Mouse (Mus musculus) forebrain, embryonic 16.5 days (tissue): ENCODE data around the gene Serpina3i. TPM values are rescaled to one million over a fixed set of nuclear protein-coding genes. Genes with fewer than 3 reads are reported as not detected.
"Not testable (repeated sequence)": the region's sequence is repeated elsewhere in the genome, so short reads cannot be mapped to it uniquely, and the experiment has no call there.

ENCODE experiments used
- ATAC-seq: fragments of 200-750 bp; cut with Nextera tagmentation; 2 replicates; pipeline ENCODE4 v1.8.0; 2017; ENCODE audit warnings: mild to moderate bottlenecking, moderate library complexity
- H3K27ac ChIP-seq: fragments of 300-500 bp; sonication (generic); 2 replicates; pipeline ENCODE4 v1.5.1; 2014; ENCODE audit warnings: low read length, control low read depth
- H3K27me3 ChIP-seq: fragments of 300-500 bp; sonication (generic); replicated peaks from 2 replicates; pipeline ENCODE4 v1.6.1; 2014; ENCODE audit warnings: low read length; ENCODE audit not compliant: control insufficient read depth, insufficient read depth
- H3K36me3 ChIP-seq: fragments of 300-500 bp; sonication (generic); 2 replicates; pipeline ENCODE4 v1.6.1; 2014; ENCODE audit not compliant: control insufficient read depth, insufficient read depth
- H3K4me1 ChIP-seq: fragments of 300-500 bp; sonication (generic); replicated peaks from 2 replicates; pipeline ENCODE4 v1.6.1; 2014; ENCODE audit warnings: low read length; ENCODE audit not compliant: control insufficient read depth, insufficient read depth
- H3K4me2 ChIP-seq: fragments of 300-500 bp; sonication (generic); 2 replicates; pipeline ENCODE4 v1.6.1; 2014; ENCODE audit warnings: mild to moderate bottlenecking, low read length, control low read depth
- H3K4me3 ChIP-seq: fragments of 300-500 bp; sonication (generic); replicated peaks from 2 replicates; pipeline ENCODE4 v1.5.1; 2014; ENCODE audit warnings: mild to moderate bottlenecking, low read length, control low read depth
- H3K9ac ChIP-seq: fragments of 300-500 bp; sonication (generic); replicated peaks from 2 replicates; pipeline ENCODE4 v1.6.1; 2014; ENCODE audit warnings: low read depth, low read length, control low read depth
- H3K9me3 ChIP-seq: fragments of 300-500 bp; sonication (generic); 2 replicates; pipeline ENCODE4 v1.6.1; 2016; ENCODE audit warnings: low read length; ENCODE audit not compliant: control insufficient read depth
- WGBS: fragments of 180-500 bp; shearing (Covaris S2); extraction: QIAGEN DNeasy Blood & Tissue Kit; methylation state at CpG from one replicate; pipeline ENCODE4 v1.1.7; 2014; 5-methylcytosine and 5-hydroxymethylcytosine counted together
- polyA plus RNA-seq: library from polyadenylated mRNA; unstranded; fragments of >200 nt; fragmentation: Nextera tagmentation; extraction: Ambion mirVana; gene quantifications from 2 replicates; pipeline ENCODE4 v1.2.1, GENCODE M21; 2015

Serpina3i gene
- polyA plus RNA-seq, 1 experiment from 2014 or later = not detected

GRCm38 (mm10) chr12:104238048-104238447 is 24.9 kb upstream of the Serpina3i start:
- not testable (repeated sequence) for H3K4me2 ChIP-seq, H3K9me3 ChIP-seq, H3K27me3 ChIP-seq, H3K4me1 ChIP-seq, H3K36me3 ChIP-seq, H3K27ac ChIP-seq, H3K4me3 ChIP-seq, H3K9ac ChIP-seq, ATAC-seq
- WGBS = 100% methylated on average over 1 of the region's 1 CpGs

- Histone ChIP-seq H3K9ac (no peak overlapping the region), H3K27ac (no peak overlapping the region), H3K9me3 (no peaks in the 10 kb centered on the region), H3K4me2 (no peak overlapping the region), H3K36me3 (no peaks in the 10 kb centered on the region), H3K4me3 (no peak overlapping the region), H3K4me1 (no peaks in the 10 kb centered on the region), H3K27me3 (no peaks in the 10 kb centered on the region)
- no peak for ATAC-seq
These were observed 19.6 kb upstream of the Serpina3i start for GRCm38 (mm10) chr12:104243307-104243706.

- Histone ChIP-seq H3K36me3 (no peaks in the 10 kb centered on the region), H3K27ac (no peak overlapping the region), H3K4me1 (no peaks in the 10 kb centered on the region), H3K9ac (no peak overlapping the region), H3K27me3 (no peaks in the 10 kb centered on the region), H3K4me2 (no peak overlapping the region), H3K4me3 (no peak overlapping the region), H3K9me3 (no peaks in the 10 kb centered on the region)
- 86% methylated on average over 1 of the region's 1 CpGs for WGBS
- ATAC-seq = no peak
These were observed 17.8 kb upstream of the Serpina3i start for GRCm38 (mm10) chr12:104245092-104245491.

- H3K4me2 ChIP-seq = no peak overlapping the region
- H3K27ac ChIP-seq = no peak overlapping the region
- H3K4me1 ChIP-seq = no peaks in the 10 kb centered on the region
- H3K36me3 ChIP-seq = no peaks in the 10 kb centered on the region
- WGBS = 74% methylated on average over 3 of the region's 3 CpGs
- no peak overlapping the region for H3K9ac ChIP-seq
- no peak overlapping the region for H3K4me3 ChIP-seq
- H3K9me3 ChIP-seq = no peaks in the 10 kb centered on the region
- no peaks in the 10 kb centered on the region for H3K27me3 ChIP-seq
- no peak for ATAC-seq
These were observed 17.3 kb upstream of the Serpina3i start for GRCm38 (mm10) chr12:104245595-104245994.

- Histone ChIP-seq H3K9me3 (no peaks in the 10 kb centered on the region), H3K9ac (no peak overlapping the region), H3K4me1 (no peaks in the 10 kb centered on the region), H3K36me3 (no peaks in the 10 kb centered on the region), H3K4me2 (no peak overlapping the region), H3K4me3 (no peak overlapping the region), H3K27ac (no peak overlapping the region), H3K27me3 (no peaks in the 10 kb centered on the region)
- ATAC-seq = no peak
These were observed 15.3 kb upstream of the Serpina3i start for GRCm38 (mm10) chr12:104247553-104248002.

GRCm38 (mm10) chr12:104248231-104248630 is 14.7 kb upstream of the Serpina3i start:
- H3K9ac ChIP-seq = no peak overlapping the region
- no peaks in the 10 kb centered on the region for H3K36me3 ChIP-seq
- no peak overlapping the region for H3K4me2 ChIP-seq
- no peak overlapping the region for H3K27ac ChIP-seq
- no peak overlapping the region for H3K4me3 ChIP-seq
- 83% methylated on average over 3 of the region's 3 CpGs for WGBS
- no peaks in the 10 kb centered on the region for H3K27me3 ChIP-seq
- no peak for ATAC-seq
- no peaks in the 10 kb centered on the region for H3K4me1 ChIP-seq
- H3K9me3 ChIP-seq = no peaks in the 10 kb centered on the region

DNA sequence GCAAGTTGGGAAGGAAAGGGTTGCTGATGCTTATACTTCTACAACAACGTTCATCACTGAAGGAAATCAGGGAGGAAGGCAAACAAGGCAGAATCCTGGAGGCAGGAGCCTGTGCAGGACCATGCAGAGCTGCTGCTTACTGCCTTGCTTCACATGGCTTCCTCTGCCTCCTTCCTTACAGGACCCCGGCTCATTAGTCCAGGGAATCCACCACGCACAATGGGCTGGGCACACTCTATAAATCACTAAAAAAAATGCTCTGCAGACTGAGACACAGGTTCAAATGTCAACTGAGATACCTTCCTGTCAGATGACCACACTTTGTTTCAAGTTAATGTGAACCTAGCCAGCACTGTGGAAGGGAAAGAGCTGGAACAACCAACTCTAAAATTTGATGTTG is 1.9 kb upstream of the Serpina3i start:
- no peaks in the 10 kb centered on the region for H3K4me1 ChIP-seq
- WGBS = 65% methylated on average over 3 of the region's 3 CpGs
- no peaks in the 10 kb centered on the region for H3K9me3 ChIP-seq

GRCm38 (mm10) chr12:104266374-104266773 is 3.5 kb downstream of the Serpina3i start:
- Histone ChIP-seq H3K36me3 (no peaks in the 10 kb centered on the region), H3K9ac (no peak overlapping the region), H3K27me3 (no peaks in the 10 kb centered on the region), H3K4me2 (no peak overlapping the region), H3K9me3 (no peaks in the 10 kb centered on the region), H3K27ac (no peak overlapping the region), H3K4me3 (no peak overlapping the region), H3K4me1 (no peaks in the 10 kb centered on the region)
- WGBS = 87% methylated on average over 3 of the region's 3 CpGs
- ATAC-seq = no peak

More for the DNA sequence above, 1.9 kb upstream of the Serpina3i start:
- Histone ChIP-seq H3K4me2 (no peak overlapping the region), H3K4me3 (no peak overlapping the region), H3K36me3 (no peaks in the 10 kb centered on the region), H3K9ac (no peak overlapping the region), H3K27me3 (no peaks in the 10 kb centered on the region), H3K27ac (no peak overlapping the region)
- no peak for ATAC-seq

GRCm38 (mm10) chr12:104278216-104279055 is 15.5 kb downstream of the Serpina3i start:
- Histone ChIP-seq H3K9ac (no peak overlapping the region), H3K4me3 (no peak overlapping the region), H3K27ac (no peak overlapping the region), H3K9me3 (no peaks in the 10 kb centered on the region), H3K4me1 (peaks cover 11% of the 10 kb centered on the region), H3K36me3 (no peaks in the 10 kb centered on the region), H3K27me3 (no peaks in the 10 kb centered on the region), H3K4me2 (peak overlapping the region; percentile 21)
- peak; percentile 73 for ATAC-seq
- WGBS = 44% methylated on average over 18 of the region's 18 CpGs
